Mouse (Mus musculus): ENCODE results near the gene Ntan1.

DNA sequence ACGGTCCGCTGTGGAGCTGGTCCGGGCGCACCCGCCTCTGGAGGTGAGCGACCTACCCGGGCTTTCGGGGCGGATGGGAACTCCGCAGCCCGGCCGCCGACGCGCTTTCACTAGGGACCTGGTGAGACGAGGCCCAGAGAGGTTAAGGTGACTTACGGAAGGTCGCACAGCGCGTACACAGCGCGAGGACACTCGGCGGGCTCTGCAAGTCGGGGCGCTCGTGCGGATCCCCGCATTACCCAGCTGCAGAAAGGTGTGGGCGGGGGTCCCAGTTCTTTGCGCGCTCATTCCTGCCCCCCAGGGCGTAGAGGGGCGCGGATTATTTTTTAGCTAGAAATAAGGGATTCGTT is 724 bp downstream of the Ntan1 start:
- TF ChIP-seq CTCF (IDR thresholded peaks at IDR 0.05; ENCODE audit: insufficient read depth, low read length) (no peak), POLR2A (IDR thresholded peaks at IDR 0.05; ENCODE audit: borderline replicate concordance, extremely low read depth, low read depth, low read length) (no peak)
